Mouse (Mus musculus): ENCODE results near the gene Astn2. TPM values are rescaled to one million over a fixed set of nuclear protein-coding genes. Genes with fewer than 3 reads are reported as not detected.

Astn2 gene
- polyA plus RNA-seq, 1 experiment from 2014 or later: 0.06 TPM

DNA sequence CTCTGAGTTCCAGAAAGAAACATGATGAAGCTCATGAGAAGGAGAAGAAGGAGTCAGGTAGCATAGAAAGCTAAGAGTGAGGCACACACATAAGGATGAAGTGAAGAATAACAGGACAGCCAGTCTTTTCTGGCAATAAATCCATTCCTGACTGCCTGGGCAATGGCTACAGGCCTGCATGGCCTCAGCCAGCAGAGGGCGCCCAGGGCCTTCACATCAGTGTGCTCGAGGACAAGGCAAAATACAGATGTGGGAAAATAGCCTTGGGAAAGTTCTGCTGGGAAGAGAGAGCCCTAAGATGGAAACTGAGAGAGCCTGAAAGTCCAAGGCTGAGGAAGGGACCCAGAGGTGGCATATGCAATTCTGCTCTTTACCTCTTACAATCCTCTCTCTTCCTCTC is 749.7 kb downstream of the Astn2 start:
- H3K27me3 ChIP-seq: no peaks in the 10 kb centered on the region
- H3K36me3 ChIP-seq: no peaks in the 10 kb centered on the region
- H3K9ac ChIP-seq: no peak overlapping the region
- DNase-seq (peak; percentile 6), ATAC-seq (ENCODE audit: low read depth) (no peak)
- no peak overlapping the region for H3K27ac ChIP-seq
- H3K9me3 ChIP-seq (replicated peaks): no peaks in the 10 kb centered on the region
- WGBS (ENCODE audit: insufficient replicate concordance): 5% methylated on average over 2 of the region's 2 CpGs
- no peaks in the 10 kb centered on the region for H3K4me1 ChIP-seq (replicated peaks)
- no peak overlapping the region for H3K4me2 ChIP-seq
- no peak overlapping the region for H3K4me3 ChIP-seq (replicated peaks)

- H3K27ac ChIP-seq: no peak overlapping the region
- no peak overlapping the region for H3K4me3 ChIP-seq (replicated peaks)
- DNase-seq (no peak), ATAC-seq (ENCODE audit: low read depth) (no peak)
- no peaks in the 10 kb centered on the region for H3K9me3 ChIP-seq (replicated peaks)
- H3K4me1 ChIP-seq (replicated peaks): no peaks in the 10 kb centered on the region
- no peak overlapping the region for H3K9ac ChIP-seq
- no peak overlapping the region for H3K4me2 ChIP-seq
- 50% methylated on average over 5 of the region's 5 CpGs for whole genome bisulfite sequencing (ENCODE audit: insufficient replicate concordance)
- no peaks in the 10 kb centered on the region for H3K36me3 ChIP-seq
- H3K27me3 ChIP-seq: no peaks in the 10 kb centered on the region
Observed at GRCm38 (mm10) chr4:65642611-65643010, 761.8 kb downstream of the Astn2 start.

DNA sequence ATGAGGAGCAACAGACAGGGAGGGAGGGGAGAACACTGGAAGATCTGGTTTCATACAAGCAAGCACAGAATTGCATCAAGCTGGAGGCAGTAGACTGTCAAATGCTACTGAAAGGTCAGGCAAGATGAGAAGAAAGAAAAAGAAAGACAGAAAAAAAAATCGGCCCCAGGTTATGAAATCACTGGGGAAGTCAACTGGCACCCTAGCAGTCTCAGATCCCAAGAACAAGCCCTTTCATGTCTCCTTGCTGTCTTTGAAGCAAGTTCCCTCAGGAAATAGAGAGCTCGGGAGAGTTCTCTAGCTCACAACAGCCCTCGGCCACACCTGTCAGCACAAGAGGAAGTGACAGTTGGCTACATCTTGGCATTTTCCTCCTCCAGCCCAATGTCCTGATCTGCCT is 766.2 kb downstream of the Astn2 start:
- 39% methylated on average over 3 of the region's 3 CpGs for WGBS (ENCODE audit: insufficient replicate concordance)
- DNase-seq: no peak
- Histone ChIP-seq H3K9me3 (replicated peaks) (no peaks in the 10 kb centered on the region), H3K9ac (no peak overlapping the region), H3K4me3 (replicated peaks) (no peak overlapping the region), H3K27ac (no peak overlapping the region), H3K4me1 (replicated peaks) (no peaks in the 10 kb centered on the region), H3K4me2 (no peak overlapping the region), H3K36me3 (no peaks in the 10 kb centered on the region), H3K27me3 (no peaks in the 10 kb centered on the region)
- no peak for ATAC-seq (ENCODE audit: low read depth)

GRCm38 (mm10) chr4:65620125-65620524 is 784.3 kb downstream of the Astn2 start:
- 77% methylated on average over 3 of the region's 3 CpGs for WGBS (ENCODE audit: insufficient replicate concordance)

DNA sequence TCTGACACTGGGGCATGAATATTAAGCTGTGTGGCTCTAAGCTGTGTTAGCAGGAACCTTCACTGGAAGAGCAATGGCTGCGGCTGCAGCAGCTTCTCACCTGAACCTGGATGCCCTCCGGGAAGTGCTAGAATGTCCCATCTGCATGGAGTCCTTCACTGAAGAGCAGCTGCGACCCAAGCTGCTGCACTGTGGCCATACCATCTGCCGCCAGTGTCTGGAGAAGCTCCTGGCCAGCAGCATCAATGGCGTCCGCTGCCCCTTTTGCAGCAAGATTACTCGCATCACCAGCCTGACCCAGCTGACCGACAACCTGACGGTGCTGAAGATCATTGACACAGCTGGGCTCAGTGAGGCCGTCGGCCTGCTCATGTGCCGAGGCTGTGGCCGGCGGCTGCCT is 791.3 kb downstream of the Astn2 start:
- no peak for ATAC-seq (ENCODE audit: low read depth)
- Histone ChIP-seq H3K9ac (no peak overlapping the region), H3K27me3 (no peaks in the 10 kb centered on the region), H3K36me3 (peaks cover 28% of the 10 kb centered on the region), H3K9me3 (replicated peaks) (no peaks in the 10 kb centered on the region), H3K4me1 (replicated peaks) (0 out of 2 replicates have a peak, but pooled peaks cover 2% of the 10 kb centered on the region), H3K27ac (no peak overlapping the region), H3K4me2 (no peak overlapping the region), H3K4me3 (replicated peaks) (no peak overlapping the region)
- WGBS (ENCODE audit: insufficient replicate concordance): 87% methylated on average over 14 of the region's 14 CpGs
- DNase-seq: no peak

More at GRCm38 (mm10) chr4:65620125-65620524, 784.3 kb downstream of the Astn2 start:
- Histone ChIP-seq H3K4me3 (replicated peaks) (no peak overlapping the region), H3K27ac (no peak overlapping the region), H3K27me3 (no peaks in the 10 kb centered on the region), H3K9ac (no peak overlapping the region), H3K4me2 (no peak overlapping the region), H3K4me1 (replicated peaks) (no peaks in the 10 kb centered on the region), H3K9me3 (replicated peaks) (no peaks in the 10 kb centered on the region), H3K36me3 (peaks cover 6% of the 10 kb centered on the region; the same call in 1 of the 2 replicates)
- DNase-seq (no peak), ATAC-seq (ENCODE audit: low read depth) (no peak)

- Histone ChIP-seq H3K27ac (no peak overlapping the region), H3K4me2 (no peak overlapping the region), H3K4me3 (replicated peaks) (no peak overlapping the region), H3K36me3 (peaks cover 28% of the 10 kb centered on the region), H3K9ac (no peak overlapping the region), H3K9me3 (replicated peaks) (no peaks in the 10 kb centered on the region), H3K4me1 (replicated peaks) (peaks cover 23% of the 10 kb centered on the region), H3K27me3 (no peaks in the 10 kb centered on the region)
- DNase-seq (no peak), ATAC-seq (ENCODE audit: low read depth) (no peak)
- 84% methylated on average over 6 of the region's 6 CpGs for WGBS (ENCODE audit: insufficient replicate concordance)
Observed at GRCm38 (mm10) chr4:65610896-65611295, 793.5 kb downstream of the Astn2 start.

DNA sequence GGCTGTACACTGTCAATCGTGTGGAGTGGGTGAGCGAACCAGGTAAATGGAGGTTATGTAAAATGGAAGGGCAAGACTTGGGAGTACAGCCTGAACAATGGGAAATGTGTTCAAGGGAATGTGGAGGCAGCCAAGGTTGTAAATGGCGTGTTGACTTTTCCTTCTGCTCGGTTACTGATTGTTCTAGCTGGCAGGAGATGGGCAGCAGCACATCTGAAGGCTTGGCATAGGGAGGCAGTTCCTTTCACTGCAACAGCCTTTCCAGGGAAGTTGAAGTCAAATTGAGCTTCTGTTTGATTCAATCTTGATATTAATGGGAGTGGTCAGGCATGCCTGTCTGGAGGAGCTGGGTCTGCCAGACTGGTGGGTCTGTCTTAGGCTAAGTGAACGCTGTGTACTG is 794.1 kb downstream of the Astn2 start:
- ATAC-seq (ENCODE audit: low read depth) (no peak), DNase-seq (no peak)
- 72% methylated on average over 5 of the region's 5 CpGs for WGBS (ENCODE audit: insufficient replicate concordance)
- H3K36me3 ChIP-seq: peaks cover 23% of the 10 kb centered on the region
- H3K4me1 ChIP-seq (replicated peaks): peaks cover 29% of the 10 kb centered on the region
- no peak overlapping the region for H3K27ac ChIP-seq
- H3K9me3 ChIP-seq (replicated peaks): no peaks in the 10 kb centered on the region
- no peak overlapping the region for H3K9ac ChIP-seq
- no peak overlapping the region for H3K4me3 ChIP-seq (replicated peaks)
- H3K27me3 ChIP-seq: no peaks in the 10 kb centered on the region
- H3K4me2 ChIP-seq: no peak overlapping the region

DNA sequence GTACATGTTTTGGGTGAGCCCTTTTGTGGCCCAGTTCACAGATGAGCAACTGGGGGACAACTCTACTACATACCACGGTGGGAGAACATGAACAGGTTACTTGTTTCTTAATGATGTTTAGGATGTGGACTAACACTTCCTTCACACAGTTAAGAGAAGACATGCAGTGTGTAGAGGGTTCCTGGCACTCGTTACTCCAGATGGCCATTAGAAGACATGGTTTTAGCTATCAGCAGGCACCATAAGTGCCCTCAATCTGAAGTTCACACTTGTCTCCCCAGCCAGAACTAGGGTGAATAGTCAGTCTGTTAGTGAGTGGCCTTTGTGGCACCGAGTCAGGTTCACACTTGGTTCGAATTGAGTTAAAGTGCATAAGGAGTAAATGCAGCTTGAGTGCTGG is 796.3 kb downstream of the Astn2 start:
- Histone ChIP-seq H3K27ac (no peak overlapping the region), H3K9me3 (replicated peaks) (no peaks in the 10 kb centered on the region), H3K4me1 (replicated peaks) (peaks cover 36% of the 10 kb centered on the region), H3K36me3 (peaks cover 2% of the 10 kb centered on the region), H3K4me3 (replicated peaks) (no peak overlapping the region), H3K9ac (no peak overlapping the region), H3K4me2 (no peak overlapping the region), H3K27me3 (no peaks in the 10 kb centered on the region)
- DNase-seq (no peak), ATAC-seq (ENCODE audit: low read depth) (no peak)
- 59% methylated on average over 4 of the region's 4 CpGs for WGBS (ENCODE audit: insufficient replicate concordance)

DNA sequence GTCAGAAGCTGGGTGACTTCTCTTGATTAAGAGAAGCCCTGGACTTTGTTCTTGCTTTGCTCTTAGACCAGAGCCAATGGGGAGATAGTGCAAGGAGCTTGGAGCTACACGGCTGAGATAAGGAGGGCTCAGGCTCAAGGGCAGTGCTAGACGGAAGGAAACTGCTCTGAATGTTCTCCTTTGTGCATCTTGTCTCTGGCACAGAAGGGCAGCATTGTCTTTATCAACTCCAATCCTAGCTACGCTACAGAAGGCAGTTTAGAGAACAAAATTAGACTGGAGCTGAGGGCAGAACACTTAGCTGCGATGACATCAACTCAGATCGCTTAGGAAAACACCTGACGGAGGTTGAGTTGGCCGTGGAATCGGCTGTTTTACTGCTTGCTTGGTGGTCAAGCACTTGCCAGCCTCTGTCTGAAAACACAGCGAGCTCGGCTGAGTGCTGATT is 797.2 kb downstream of the Astn2 start:
- 42% methylated on average over 10 of the region's 10 CpGs for WGBS (ENCODE audit: insufficient replicate concordance)
- DNase-seq: no peak
- no peaks in the 10 kb centered on the region for H3K9me3 ChIP-seq (replicated peaks)
- H3K4me3 ChIP-seq (replicated peaks): no peak overlapping the region
- H3K36me3 ChIP-seq: no peaks in the 10 kb centered on the region
- no peaks in the 10 kb centered on the region for H3K27me3 ChIP-seq
- ATAC-seq (ENCODE audit: low read depth): peak; percentile 73
- peak overlapping the region; percentile 17; the same call in 1 of the 2 replicates for H3K4me2 ChIP-seq
- H3K9ac ChIP-seq: no peak overlapping the region
- H3K27ac ChIP-seq: peak overlapping the region; percentile 34; the same call in 1 of the 2 replicates
- peaks cover 45% of the 10 kb centered on the region for H3K4me1 ChIP-seq (replicated peaks)

DNA sequence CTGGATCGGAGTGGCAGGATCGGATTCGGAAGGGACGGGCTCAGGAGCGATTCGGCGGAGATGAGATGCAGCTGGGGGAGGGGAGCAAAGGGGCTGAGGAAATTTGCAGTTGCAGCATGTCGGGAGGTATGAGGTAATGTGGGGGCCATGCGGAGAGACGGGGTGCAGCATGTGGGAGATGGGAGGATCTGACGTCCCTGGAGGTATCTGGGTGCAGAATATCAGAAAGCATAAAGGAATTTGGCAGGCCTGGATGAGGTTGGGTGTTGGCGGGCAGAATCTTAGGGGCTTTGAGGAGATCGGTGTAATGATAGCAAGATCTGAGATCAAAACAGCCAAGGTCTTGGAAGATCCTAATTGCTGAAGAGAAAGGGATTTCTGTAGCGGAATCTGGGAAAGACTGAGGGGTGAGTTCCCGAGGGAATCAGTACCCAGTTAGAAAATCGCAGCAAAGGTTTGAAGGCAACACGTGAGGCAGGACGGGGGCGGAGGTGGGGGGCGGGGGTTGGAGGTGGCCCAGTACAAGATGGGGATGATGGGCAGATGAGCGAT is 799.2 kb downstream of the Astn2 start:
- peak overlapping the region; percentile 70 for H3K9ac ChIP-seq
- H3K4me2 ChIP-seq: peak overlapping the region; percentile 80
- 1% methylated on average over 21 of the region's 21 CpGs for WGBS (ENCODE audit: insufficient replicate concordance)
- no peaks in the 10 kb centered on the region for H3K9me3 ChIP-seq (replicated peaks)
- H3K4me1 ChIP-seq (replicated peaks): peaks cover 45% of the 10 kb centered on the region
- H3K27ac ChIP-seq: no peak overlapping the region
- H3K36me3 ChIP-seq: no peaks in the 10 kb centered on the region
- DNase-seq (no peak), ATAC-seq (ENCODE audit: low read depth) (peak; percentile 62)
- no peaks in the 10 kb centered on the region for H3K27me3 ChIP-seq
- peak overlapping the region; percentile 69 for H3K4me3 ChIP-seq (replicated peaks)

DNA sequence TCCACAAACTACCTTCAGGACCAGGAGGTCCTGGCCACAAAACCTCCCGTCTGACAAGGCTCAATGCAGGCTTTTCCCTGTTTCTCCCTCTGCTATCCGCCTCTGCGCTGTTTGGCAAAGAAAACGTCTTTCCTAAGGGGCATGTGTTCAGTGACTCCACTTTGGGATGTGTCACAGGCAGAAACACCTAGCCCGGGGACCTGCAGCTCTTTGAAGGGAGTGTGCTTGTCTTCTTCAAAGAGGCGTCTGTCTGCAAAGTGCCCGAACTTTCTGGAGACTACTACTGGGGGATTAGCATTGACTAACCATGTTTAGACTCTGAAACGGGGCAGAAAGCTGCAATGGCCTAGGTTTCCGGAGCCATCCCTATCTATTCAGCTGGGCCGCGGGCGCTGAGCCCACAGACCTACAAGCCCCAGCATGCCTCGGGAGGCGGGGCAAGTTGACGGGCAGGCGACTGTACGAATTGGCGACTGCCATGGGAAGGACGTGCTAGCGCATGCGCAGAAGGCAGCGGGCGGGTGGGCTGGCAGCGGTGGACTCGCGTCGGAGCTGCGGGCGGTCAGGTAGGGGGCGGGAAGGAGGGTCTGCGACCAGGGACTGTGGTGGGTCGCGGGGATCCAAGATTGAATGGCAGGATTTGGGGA is 799.8 kb downstream of the Astn2 start, which contains the start of gene Trim32:
TSS of gene Trim32 (plus strand) at position 483 of the 647 bp plus-strand sequence.
- Histone ChIP-seq H3K4me2 (peak within 1 kb of the TSS; percentile 80), H3K9ac (peak within 1 kb of the TSS; percentile 70), H3K36me3 (no peaks in the 10 kb centered on the region), H3K27ac (no peak within 1 kb of the TSS), H3K4me3 (replicated peaks) (peak within 1 kb of the TSS; percentile 69), H3K27me3 (no peaks in the 10 kb centered on the region), H3K9me3 (replicated peaks) (no peaks in the 10 kb centered on the region), H3K4me1 (replicated peaks) (peaks cover 45% of the 10 kb centered on the region)
- DNase-seq: peak; percentile 90
- WGBS (ENCODE audit: insufficient replicate concordance): 5% methylated on average over 33 of the region's 33 CpGs
- peak; percentile 93 for ATAC-seq (ENCODE audit: low read depth)
